ENCODE assay signal across 16 mouse cellular contexts in the genomic region with DNA sequence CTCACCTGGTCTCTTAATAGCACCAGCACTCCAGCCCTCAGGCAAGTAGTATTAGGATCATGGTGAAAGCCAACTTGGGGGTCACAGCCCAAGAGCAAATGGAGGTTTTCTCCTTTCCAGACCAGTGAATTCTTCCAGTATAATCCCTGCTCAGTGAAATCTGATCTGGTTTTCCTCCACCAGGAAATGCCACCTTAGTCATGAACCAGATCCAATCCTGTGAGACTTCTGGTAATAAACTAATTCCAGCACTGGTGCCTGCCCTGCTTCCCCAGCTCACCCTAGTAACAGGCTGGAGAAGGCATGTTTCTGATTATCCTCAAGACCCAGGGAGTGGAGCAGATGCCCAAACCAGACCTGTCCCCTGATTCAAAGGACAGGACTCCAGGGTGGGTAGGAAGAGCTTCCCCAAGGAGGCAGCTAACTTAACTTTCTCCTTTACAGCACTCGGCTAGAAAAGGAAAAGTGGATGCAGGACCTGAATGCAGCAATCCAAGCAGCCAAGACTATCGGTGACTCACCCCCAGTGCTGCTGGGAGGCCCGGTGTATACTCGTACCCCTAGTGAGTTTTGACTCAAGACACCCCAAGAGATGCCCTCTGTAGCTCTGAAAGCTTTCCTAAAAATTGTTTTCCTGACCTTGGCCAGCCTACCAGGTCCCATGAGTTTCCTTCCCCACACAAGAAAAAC. TPM values are rescaled to one million over a fixed set of nuclear protein-coding genes. Genes with fewer than 3 reads are reported as not detected.
A peak's percentile ranks its signal among the peaks of the same experiment; 100 is the strongest.
DNase-seq lines count a peak whose midpoint lies in the region; ATAC-seq and TF ChIP-seq lines count a peak whose summit lies in the region.
"Had no signal": no experiment of that assay in that cellular context is flagged by ENCODE, and none has a peak within 500 bp of the region (broad histone marks: within the 10 kb centered on the region; RNA-seq: fewer than 3 reads in every experiment).

No protein-coding gene starts in this region.

- no peaks in the 10 kb centered on the region for H3K27me3 ChIP-seq in embryonic facial prominence, embryonic 13.5 days
- no peaks in the 10 kb centered on the region for H3K27me3 ChIP-seq in limb, embryonic 14.5 days (ENCODE audit: control insufficient read depth, insufficient read depth, low read length)
- no peaks in the 10 kb centered on the region for H3K27me3 ChIP-seq in lung, postnatal 0 days (replicated peaks; ENCODE audit: insufficient read depth, low read length)
- H3K27me3 ChIP-seq: hindbrain, embryonic 12.5 days; midbrain, embryonic 12.5 days had no signal

- peaks cover 58% of the 10 kb centered on the region for H3K36me3 ChIP-seq in embryonic facial prominence, embryonic 13.5 days
- H3K36me3 ChIP-seq in limb, embryonic 14.5 days (ENCODE audit: control insufficient read depth, insufficient read depth, low read length), result peaks cover 32% of the 10 kb centered on the region
- H3K36me3 ChIP-seq in lung, postnatal 0 days (ENCODE audit: insufficient read depth, low read length), result peaks cover 24% of the 10 kb centered on the region

- no peak overlapping the region for H3K4me3 ChIP-seq in embryonic facial prominence, embryonic 13.5 days
- H3K4me3 ChIP-seq in limb, embryonic 14.5 days (replicated peaks; ENCODE audit: low read length), result no peak overlapping the region
- H3K4me3 ChIP-seq in lung, postnatal 0 days (ENCODE audit: low read depth, low read length), result no peak overlapping the region
- H3K4me3 ChIP-seq: hindbrain, embryonic 12.5 days; layer of hippocampus, adult 2 months; midbrain, embryonic 12.5 days had no signal

- DNase-seq in embryo, embryonic 10 days (ENCODE audit: low spot score), result peak; percentile 59
- DNase-seq in kidney, adult 9 months, result peak; percentile 49
- DNase-seq in limb, embryonic 14.5 days (ENCODE audit: low spot score), result no peak
- no peak for DNase-seq in neural tube, embryonic 10.5 days (ENCODE audit: extremely low spot score, low spot score)
- DNase-seq in lung, postnatal 0 days (ENCODE audit: low spot score), result no peak
- DNase-seq in T-cell, adult 2 months (ENCODE audit: low spot score), result no peak
- no peak for DNase-seq in lung, postnatal 4 days
- DNase-seq: adrenal gland, postnatal 25 days; gastrocnemius, postnatal 14 days; liver, postnatal 0 days; retina, postnatal 1 day; spleen, adult 18-20 months had no signal

- TF ChIP-seq POLR2A in limb, embryonic 14.5 days (IDR thresholded peaks at IDR 0.05; ENCODE audit: borderline replicate concordance, extremely low read depth, insufficient read depth, insufficient read length), result no peak

- TF ChIP-seq EP300 in lung, postnatal 0 days (IDR thresholded peaks at IDR 0.05), result no peak

- no peaks in the 10 kb centered on the region for H3K9me3 ChIP-seq in embryonic facial prominence, embryonic 13.5 days
- H3K9me3 ChIP-seq in limb, embryonic 14.5 days (ENCODE audit: control insufficient read depth, low read length), result no peaks in the 10 kb centered on the region
- no peaks in the 10 kb centered on the region for H3K9me3 ChIP-seq in lung, postnatal 0 days (ENCODE audit: low read length)
- H3K9me3 ChIP-seq: hindbrain, embryonic 12.5 days; midbrain, embryonic 12.5 days had no signal

- 61% methylated on average over 4 of the region's 4 CpGs for WGBS in embryonic facial prominence, embryonic 13.5 days
- WGBS in limb, embryonic 14.5 days, result 52% methylated on average over 4 of the region's 4 CpGs
- WGBS in lung, postnatal 0 days, result 86% methylated on average over 4 of the region's 4 CpGs

- no peak for ATAC-seq in embryonic facial prominence, embryonic 13.5 days (ENCODE audit: insufficient number of reproducible peaks, insufficient read depth, low FRiP score, low TSS enrichment, low read depth)
- ATAC-seq in limb, embryonic 14.5 days (ENCODE audit: low FRiP score, low read depth), result peak; percentile 44; the same call in 1 of the 2 replicates
- no peak for ATAC-seq in lung, postnatal 0 days

- H3K27ac ChIP-seq in embryonic facial prominence, embryonic 13.5 days, result 0 out of 2 replicates have a peak overlapping the region, but pooled peaks have one; percentile 22
- H3K27ac ChIP-seq in limb, embryonic 14.5 days (replicated peaks; ENCODE audit: low read depth, low read length), result no peak overlapping the region; the same call in 1 of the 2 replicates
- no peak overlapping the region for H3K27ac ChIP-seq in lung, postnatal 0 days (ENCODE audit: low read length)
- H3K27ac ChIP-seq: hindbrain, embryonic 12.5 days; layer of hippocampus, adult 2 months; midbrain, embryonic 12.5 days had no signal

- TF ChIP-seq CTCF in lung, postnatal 0 days (IDR thresholded peaks at IDR 0.05), result no peak

- H3K4me2 ChIP-seq in embryonic facial prominence, embryonic 13.5 days, result no peak overlapping the region
- H3K4me2 ChIP-seq in limb, embryonic 14.5 days (replicated peaks; ENCODE audit: low read depth, low read length, severe bottlenecking), result no peak overlapping the region
- H3K4me2 ChIP-seq in lung, postnatal 0 days (replicated peaks; ENCODE audit: low read depth, low read length), result no peak overlapping the region
- H3K4me2 ChIP-seq: hindbrain, embryonic 12.5 days; midbrain, embryonic 12.5 days had no signal

- H3K9ac ChIP-seq in embryonic facial prominence, embryonic 13.5 days, result no peak overlapping the region
- no peak overlapping the region for H3K9ac ChIP-seq in limb, embryonic 14.5 days (ENCODE audit: low read depth, low read length, severe bottlenecking)
- no peak overlapping the region for H3K9ac ChIP-seq in lung, postnatal 0 days (replicated peaks; ENCODE audit: low read depth)
- H3K9ac ChIP-seq: hindbrain, embryonic 12.5 days; liver, postnatal 0 days; midbrain, embryonic 12.5 days had no signal

- H3K4me1 ChIP-seq in embryonic facial prominence, embryonic 13.5 days, result peaks cover 15% of the 10 kb centered on the region
- peaks cover 11% of the 10 kb centered on the region; the same call in 1 of the 2 replicates for H3K4me1 ChIP-seq in limb, embryonic 14.5 days (ENCODE audit: control insufficient read depth, insufficient read depth, low read length)
- no peaks in the 10 kb centered on the region for H3K4me1 ChIP-seq in lung, postnatal 0 days (ENCODE audit: insufficient read depth, low read depth, low read length)
- H3K4me1 ChIP-seq: hindbrain, embryonic 12.5 days; midbrain, embryonic 12.5 days had no signal

RNA-seq across cellular contexts. Expression of a gene that starts 40.3 kb away (rescaled TPM):
- 171 and 196 TPM in 2 replicates for polyA plus RNA-seq in embryonic facial prominence, embryonic 13.5 days (2015; fragmentation: Nextera tagmentation; extraction: Ambion mirVana)
- 248 and 275 TPM in 2 replicates for polyA plus RNA-seq in limb, embryonic 14.5 days (2012; rRNA removed)
- 204 and 217 TPM in 2 replicates for polyA plus RNA-seq in limb, embryonic 14.5 days (2014; fragmentation: Nextera tagmentation; extraction: Ambion mirVana)
- polyA plus RNA-seq in lung, postnatal 0 days (2015; fragmentation: Nextera tagmentation; extraction: Ambion mirVana), result 140 and 148 TPM in 2 replicates

Comparison
In these comparisons a context has a peak if more than half of its experiments do, and no peak if none do; other contexts are left out.
1. DNase-seq: peak in embryo, embryonic 10 days (single experiment) and kidney, adult 9 months (single experiment); none in limb, embryonic 14.5 days (single experiment), neural tube, embryonic 10.5 days (single experiment), lung, postnatal 0 days (single experiment), T-cell, adult 2 months (single experiment) and lung, postnatal 4 days (0 of 2).